Mouse (Mus musculus): ENCODE results near the gene Aqp1.

- TF ChIP-seq POLR2A (IDR thresholded peaks at IDR 0.05; ENCODE audit: borderline replicate concordance, extremely low read depth, low read depth, low read length) = peak; percentile 21; the same call in 1 of the 2 replicates
- TF ChIP-seq CTCF (IDR thresholded peaks at IDR 0.05; ENCODE audit: insufficient read depth, low read length) = no peak
Measured at GRCm38 (mm10) chr6:55319585-55320551, 16.4 kb upstream of the Aqp1 start.

All from lung, adult 2 months (tissue).